Mouse (Mus musculus): ENCODE results near the gene Pakap.
A peak's percentile ranks its signal among the peaks of the same experiment; 100 is the strongest.

The Pakap gene

GRCm38 (mm10) chr4:57574646-57575045 lies 6.7 kb downstream of the Pakap start:
- no peak for DNase-seq (ENCODE audit: low spot score)

- no peak for DNase-seq (ENCODE audit: low spot score)
Observed at GRCm38 (mm10) chr4:57575686-57576085, 7.7 kb downstream of the Pakap start.

- no peak for DNase-seq (ENCODE audit: low spot score)
Observed at GRCm38 (mm10) chr4:57576095-57576494, 8.1 kb downstream of the Pakap start.

- DNase-seq (ENCODE audit: low spot score) = no peak
Observed at GRCm38 (mm10) chr4:57579683-57580082, 11.7 kb downstream of the Pakap start.

DNA sequence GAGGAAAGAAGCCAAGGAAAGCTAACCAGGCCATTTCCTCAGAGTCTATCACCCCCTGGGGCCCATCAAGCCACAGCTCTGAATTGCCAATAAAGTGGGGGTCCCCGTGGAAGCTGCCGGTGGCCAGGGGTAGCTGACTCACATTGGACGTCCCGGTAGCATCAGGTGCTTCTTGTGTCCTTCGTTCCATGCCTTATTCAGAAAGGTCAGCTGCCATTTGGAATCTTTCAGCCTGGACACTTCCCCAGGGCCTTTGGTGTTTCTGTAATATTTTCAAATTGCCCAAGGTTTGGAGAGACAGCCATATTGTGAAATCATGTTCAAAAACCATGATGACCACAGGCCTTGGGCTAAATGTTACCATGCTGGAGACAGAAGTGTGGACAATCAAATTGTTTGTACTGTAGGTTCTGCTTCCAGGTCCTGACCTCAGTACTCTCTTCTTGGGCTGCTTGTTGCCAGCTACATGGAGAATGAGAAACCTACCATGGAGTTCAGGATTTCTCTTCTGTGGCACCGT lies 17.4 kb downstream of the Pakap start:
- DNase-seq (ENCODE audit: low spot score) = no peak

DNA sequence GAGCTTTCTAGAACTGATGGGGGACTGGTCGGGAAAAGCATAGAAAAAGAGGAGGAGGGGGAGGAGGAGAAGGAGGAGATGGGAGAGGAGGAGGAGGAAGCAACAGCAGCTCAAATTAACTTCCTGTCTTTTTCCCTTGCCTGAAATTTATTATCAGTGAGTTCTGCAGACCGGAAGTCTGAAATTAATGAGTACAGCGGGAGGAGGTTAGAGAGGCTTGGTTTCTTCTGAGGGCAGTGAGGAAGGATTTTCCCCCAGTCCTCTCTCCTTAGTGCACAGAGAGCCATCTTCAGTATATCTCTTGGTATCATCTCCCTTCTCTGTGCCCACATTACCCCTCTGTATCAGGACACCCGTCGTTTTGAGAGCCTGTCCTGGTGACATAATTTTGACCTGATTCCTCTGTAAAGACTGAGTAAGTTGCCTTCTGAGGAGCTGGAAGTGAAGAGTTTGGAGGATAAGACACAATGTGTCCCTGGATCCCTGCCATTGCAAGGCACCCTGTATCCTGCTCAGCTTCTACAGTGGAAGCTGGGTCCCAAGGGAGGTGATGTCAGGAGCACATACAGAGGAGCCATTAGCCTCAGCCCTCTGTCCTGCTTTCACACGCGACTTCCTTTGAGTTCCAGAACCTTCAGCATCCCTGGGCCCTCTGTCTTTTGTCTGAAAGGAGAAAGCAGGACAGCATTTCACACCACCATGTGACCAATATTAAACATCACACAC lies 19.1 kb downstream of the Pakap start:
- no peak for DNase-seq (ENCODE audit: low spot score)

GRCm38 (mm10) chr4:57588356-57588755 lies 20.4 kb downstream of the Pakap start:
- DNase-seq (ENCODE audit: low spot score) = no peak

- no peak for DNase-seq (ENCODE audit: low spot score)
Observed at GRCm38 (mm10) chr4:57592751-57593150, 24.8 kb downstream of the Pakap start.

DNA sequence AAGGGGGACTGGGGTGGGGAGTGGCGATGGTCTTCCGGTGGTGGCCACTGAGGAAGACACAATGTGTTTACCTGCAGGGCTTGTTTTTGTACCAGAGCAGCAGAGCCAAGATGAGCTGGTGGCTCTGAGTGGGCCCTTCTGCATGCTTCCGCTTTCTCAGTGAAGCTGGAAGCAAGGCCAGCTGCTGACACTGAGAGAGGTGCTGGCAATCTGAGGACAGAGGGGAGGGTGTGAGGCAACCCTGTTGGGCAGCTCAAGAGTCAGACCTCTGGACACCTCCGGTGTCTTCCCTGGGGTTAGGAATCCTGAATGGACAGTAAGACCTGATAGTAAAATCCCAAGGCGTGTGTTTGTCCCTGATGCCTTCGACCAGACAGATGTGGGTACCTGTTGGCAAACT lies 32.0 kb downstream of the Pakap start:
- no peak for DNase-seq (ENCODE audit: low spot score)

DNA sequence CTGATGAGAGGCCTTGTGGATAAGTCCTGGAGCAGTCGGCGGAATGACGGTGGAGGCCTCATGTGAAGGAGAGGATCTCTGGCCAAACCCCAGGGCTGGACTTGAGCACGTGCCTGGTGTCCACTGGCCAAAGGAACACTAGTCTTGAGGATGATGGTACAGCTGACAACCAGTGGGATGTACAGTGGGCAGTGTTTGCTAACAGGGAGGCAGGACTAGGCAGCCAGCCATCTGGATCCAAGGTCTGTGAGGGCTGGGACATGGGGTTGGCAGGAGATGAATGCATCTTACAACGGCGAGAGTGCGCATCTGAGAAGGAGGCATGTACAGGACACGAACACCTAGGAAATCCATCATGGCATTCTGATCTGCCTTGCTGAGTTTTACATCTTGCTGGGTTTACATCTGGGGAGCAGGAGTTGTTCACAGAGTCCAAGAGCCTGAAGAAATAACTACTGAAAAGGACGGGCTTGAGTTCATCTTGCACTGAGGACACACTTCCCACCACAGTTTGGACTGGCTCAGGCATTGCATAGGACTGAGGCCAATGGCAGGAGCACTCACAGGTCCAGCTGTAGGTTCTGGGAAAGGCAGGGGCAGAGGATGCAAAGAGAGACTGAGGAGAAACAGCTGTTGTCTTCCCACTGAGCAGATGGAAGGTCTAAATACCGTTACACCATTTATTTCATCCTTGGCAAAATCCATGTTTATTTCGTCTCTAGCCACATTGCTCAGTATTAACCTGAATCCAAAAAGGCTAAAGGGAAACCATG lies 32.9 kb downstream of the Pakap start:
- DNase-seq (ENCODE audit: low spot score) = no peak

- DNase-seq (ENCODE audit: low spot score) = no peak
Observed at GRCm38 (mm10) chr4:57601458-57601835, 33.5 kb downstream of the Pakap start.

- DNase-seq (ENCODE audit: low spot score) = no peak
Observed at GRCm38 (mm10) chr4:57601903-57602617, 34.1 kb downstream of the Pakap start.

DNA sequence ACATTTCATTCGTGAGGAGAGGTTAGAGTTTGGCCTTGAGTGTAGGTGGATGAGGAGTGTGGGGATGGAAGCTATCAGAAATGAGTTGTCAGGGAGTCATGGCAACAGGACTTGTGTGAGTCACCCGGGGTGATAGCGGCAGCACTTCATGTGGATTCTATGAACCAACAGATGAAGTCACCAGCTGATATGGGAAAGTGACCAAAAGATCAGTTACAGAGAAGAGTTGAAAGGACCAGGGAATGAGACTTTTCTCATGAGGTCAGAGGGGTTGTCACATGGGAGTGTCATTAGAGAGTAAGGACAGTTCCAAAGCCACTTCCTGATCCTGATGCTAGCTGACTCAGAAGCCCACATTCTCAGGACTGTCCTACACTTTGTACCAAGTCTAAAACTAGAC lies 38.3 kb downstream of the Pakap start:
- DNase-seq (ENCODE audit: low spot score) = no peak

DNA sequence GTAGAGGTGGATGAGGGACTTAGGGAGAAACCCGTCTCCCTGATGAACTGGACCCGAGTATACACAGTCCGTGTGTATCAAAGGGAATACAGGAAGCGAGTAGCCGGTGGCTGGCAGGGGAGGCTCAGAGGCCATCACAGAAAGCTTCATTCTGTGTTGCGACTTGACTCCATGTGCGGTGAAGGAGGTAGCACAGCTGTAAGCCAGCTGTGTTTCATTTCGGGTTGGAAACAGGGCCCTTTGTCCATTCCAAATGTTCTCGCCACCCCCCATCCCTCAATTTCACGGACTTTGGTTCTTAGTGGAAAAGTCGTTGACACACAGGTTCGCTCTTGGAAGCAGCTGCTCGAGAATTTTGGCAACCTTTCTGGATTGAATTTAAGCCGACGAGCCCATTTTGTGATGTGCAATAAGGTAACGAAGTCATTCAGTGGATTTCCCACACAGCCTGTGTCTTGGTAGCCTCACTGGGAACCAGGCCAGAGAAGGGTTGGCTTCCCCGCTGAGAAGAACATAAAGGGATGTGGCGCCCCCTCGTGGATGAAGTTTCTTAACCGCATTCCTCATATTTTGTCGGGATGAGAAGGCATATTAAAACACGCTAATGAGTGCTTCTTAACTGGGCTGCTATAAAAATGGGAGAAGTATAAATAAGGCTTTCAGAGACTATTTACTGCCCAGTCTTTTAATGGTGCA lies 39.4 kb downstream of the Pakap start:
- peak; percentile 22 for DNase-seq (ENCODE audit: low spot score)

DNA sequence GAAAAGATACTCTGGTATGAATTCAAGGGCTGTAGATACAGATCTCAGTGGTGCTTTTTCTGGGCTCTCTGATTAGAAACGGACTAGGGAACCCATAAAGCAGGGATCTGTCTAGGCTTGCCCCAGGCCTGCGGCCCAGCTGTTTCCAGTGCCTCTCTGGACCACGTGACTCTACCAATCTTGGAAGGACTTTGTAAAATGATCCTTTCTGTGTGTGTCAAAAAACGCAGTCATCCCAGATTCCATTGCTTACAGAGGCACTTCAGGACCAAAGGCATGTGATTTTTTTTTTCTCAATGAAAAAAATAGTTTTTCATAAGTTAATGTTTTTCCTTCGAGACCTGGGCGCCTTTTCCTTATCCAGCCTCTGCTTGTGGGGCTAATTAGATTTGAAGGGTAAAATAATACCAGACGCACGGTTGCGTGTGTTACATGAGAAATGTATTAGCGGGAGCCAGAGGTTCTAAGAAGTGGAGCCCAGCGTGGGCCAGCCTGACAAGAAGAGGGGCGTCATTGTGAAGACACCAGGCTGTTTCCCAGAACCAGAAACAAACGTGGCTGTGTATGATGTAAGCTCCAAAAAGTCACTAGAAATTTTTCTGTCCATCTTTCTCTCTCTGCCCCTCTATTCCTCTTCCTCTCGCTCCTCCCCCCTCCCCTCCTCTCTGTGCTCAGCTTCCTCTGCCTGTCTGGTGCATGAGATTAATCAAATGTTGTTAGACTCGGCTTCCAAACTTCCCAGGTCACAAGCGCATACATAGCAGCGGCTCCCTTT lies 43.5 kb downstream of the Pakap start:
- no peak for DNase-seq (ENCODE audit: low spot score)

DNA sequence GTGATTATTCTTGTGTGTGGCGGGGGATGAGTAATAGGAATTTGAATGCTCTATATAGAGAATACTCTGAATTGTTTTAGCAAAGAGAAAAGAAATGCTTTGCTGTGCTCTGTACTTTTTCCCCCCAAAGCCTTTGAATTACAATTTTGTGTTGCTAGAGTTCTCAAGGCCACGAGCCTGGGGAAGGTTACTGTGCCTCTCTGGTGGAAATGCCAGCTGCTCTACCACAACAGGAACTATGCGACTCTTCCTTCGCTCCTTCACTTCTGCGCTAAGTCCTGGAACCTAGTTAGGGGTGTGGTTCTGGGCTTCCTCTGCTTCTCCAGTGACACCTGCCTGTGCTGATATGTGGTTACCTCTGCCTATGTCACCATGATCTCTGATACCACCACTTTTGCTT lies 44.7 kb downstream of the Pakap start:
- DNase-seq (ENCODE audit: low spot score) = no peak

GRCm38 (mm10) chr4:57614686-57615085 lies 46.7 kb downstream of the Pakap start:
- no peak for DNase-seq (ENCODE audit: low spot score)

GRCm38 (mm10) chr4:57618743-57619142 lies 50.8 kb downstream of the Pakap start:
- DNase-seq (ENCODE audit: low spot score) = no peak

GRCm38 (mm10) chr4:57622816-57623215 lies 54.8 kb downstream of the Pakap start:
- DNase-seq (ENCODE audit: low spot score) = no peak

DNA sequence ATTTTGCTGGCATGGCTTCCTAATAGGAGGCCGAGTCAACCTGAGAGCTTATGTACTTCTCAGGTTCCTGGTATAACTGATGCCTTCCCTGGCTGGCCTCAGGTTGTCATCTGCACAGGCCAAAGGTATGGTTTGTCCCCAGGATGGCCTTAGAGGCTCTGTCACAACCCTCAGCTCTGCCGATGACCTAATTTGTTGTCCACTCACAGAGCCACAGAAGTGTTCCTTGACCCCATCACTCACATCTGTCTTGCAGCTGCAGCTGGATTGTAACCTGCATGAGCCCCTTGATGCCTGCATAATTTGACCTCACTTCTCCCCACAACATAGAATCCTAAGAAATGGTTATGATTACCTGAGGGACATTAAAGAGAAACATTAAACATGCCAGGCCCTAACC lies 56.8 kb downstream of the Pakap start:
- DNase-seq (ENCODE audit: low spot score) = no peak

GRCm38 (mm10) chr4:57625306-57625705 lies 57.3 kb downstream of the Pakap start:
- DNase-seq (ENCODE audit: low spot score) = no peak

All from c-Kit-positive CD71-positive TER-119-positive erythroid progenitor cells, embryonic 14.5 days (primary cell).